Mouse (Mus musculus): ENCODE measurements around the gene Krtap19-5. TPM values are rescaled to one million over a fixed set of nuclear protein-coding genes. Genes with fewer than 3 reads are reported as not detected.

Krtap19-5 gene
- not detected in 2 replicates for polyA plus RNA-seq (2012; ENCODE audit: insufficient read depth, insufficient read length, missing spikeins)

- TF ChIP-seq POLR2A (IDR thresholded peaks at IDR 0.05; ENCODE audit: borderline replicate concordance, low read depth, low read length) = no peak
- no peak within 1 kb of the TSS for H3K4me3 ChIP-seq (ENCODE audit: insufficient read depth, low read length)
- H3K27ac ChIP-seq (ENCODE audit: insufficient read depth, low read depth, low read length) = no peak within 1 kb of the TSS
- H3K4me1 ChIP-seq (ENCODE audit: control insufficient read depth, insufficient read depth, low read length) = no peaks in the 10 kb centered on the region
Observed at GRCm38 (mm10) chr16:88896357-88896756, at the start of gene Krtap19-5. Krtap19-5 (minus strand) TSS chr16:88896457.

GRCm38 (mm10) chr16:88941106-88941505 lies 44.8 kb upstream of the Krtap19-5 start:
- Histone ChIP-seq H3K4me3 (ENCODE audit: insufficient read depth, low read length) (no peak overlapping the region), H3K27ac (ENCODE audit: insufficient read depth, low read depth, low read length) (no peak overlapping the region), H3K4me1 (ENCODE audit: control insufficient read depth, insufficient read depth, low read length) (no peaks in the 10 kb centered on the region)
- no peak for TF ChIP-seq POLR2A (IDR thresholded peaks at IDR 0.05; ENCODE audit: borderline replicate concordance, low read depth, low read length)
- no peak for TF ChIP-seq CTCF (IDR thresholded peaks at IDR 0.05; ENCODE audit: low read depth, low read length)

GRCm38 (mm10) chr16:88938252-88938651 lies 42.0 kb upstream of the Krtap19-5 start:
- H3K27ac ChIP-seq (ENCODE audit: insufficient read depth, low read depth, low read length) = no peak overlapping the region
- no peak for TF ChIP-seq CTCF (IDR thresholded peaks at IDR 0.05; ENCODE audit: low read depth, low read length)
- no peak for TF ChIP-seq POLR2A (IDR thresholded peaks at IDR 0.05; ENCODE audit: borderline replicate concordance, low read depth, low read length)
- no peaks in the 10 kb centered on the region for H3K4me1 ChIP-seq (ENCODE audit: control insufficient read depth, insufficient read depth, low read length)
- no peak overlapping the region for H3K4me3 ChIP-seq (ENCODE audit: insufficient read depth, low read length)

- TF ChIP-seq POLR2A (IDR thresholded peaks at IDR 0.05; ENCODE audit: borderline replicate concordance, low read depth, low read length) = no peak
- no peak for TF ChIP-seq CTCF (IDR thresholded peaks at IDR 0.05; ENCODE audit: low read depth, low read length)
- H3K4me1 ChIP-seq (ENCODE audit: control insufficient read depth, insufficient read depth, low read length) = no peaks in the 10 kb centered on the region
- no peak within 1 kb of the TSS for H3K4me3 ChIP-seq (ENCODE audit: insufficient read depth, low read length)
- H3K27ac ChIP-seq (ENCODE audit: insufficient read depth, low read depth, low read length) = no peak within 1 kb of the TSS
Observed at GRCm38 (mm10) chr16:88932165-88932564, 35.9 kb upstream of the Krtap19-5 start, which contains the start of gene Krtap19-9b. Krtap19-9b (minus strand) TSS chr16:88932265.

- H3K27ac ChIP-seq (ENCODE audit: insufficient read depth, low read depth, low read length) = no peak overlapping the region
- no peak overlapping the region for H3K4me3 ChIP-seq (ENCODE audit: insufficient read depth, low read length)
- TF ChIP-seq CTCF (IDR thresholded peaks at IDR 0.05; ENCODE audit: low read depth, low read length) = no peak
- TF ChIP-seq POLR2A (IDR thresholded peaks at IDR 0.05; ENCODE audit: borderline replicate concordance, low read depth, low read length) = no peak
- H3K4me1 ChIP-seq (ENCODE audit: control insufficient read depth, insufficient read depth, low read length) = no peaks in the 10 kb centered on the region
Observed at GRCm38 (mm10) chr16:88886870-88887269, 9.4 kb downstream of the Krtap19-5 start.

GRCm38 (mm10) chr16:88884989-88885388 lies 11.3 kb downstream of the Krtap19-5 start, which contains the start of gene Krtap19-4:
Krtap19-4 (minus strand) TSS chr16:88885089.
- TF ChIP-seq CTCF (IDR thresholded peaks at IDR 0.05; ENCODE audit: low read depth, low read length) (no peak), POLR2A (IDR thresholded peaks at IDR 0.05; ENCODE audit: borderline replicate concordance, low read depth, low read length) (no peak)

GRCm38 (mm10) chr16:88877938-88878337 lies 18.3 kb downstream of the Krtap19-5 start, which contains the start of gene Krtap19-3:
Krtap19-3 (minus strand) TSS chr16:88878038.
- TF ChIP-seq CTCF (IDR thresholded peaks at IDR 0.05; ENCODE audit: low read depth, low read length) (no peak), POLR2A (IDR thresholded peaks at IDR 0.05; ENCODE audit: borderline replicate concordance, low read depth, low read length) (no peak)
- Histone ChIP-seq H3K4me1 (ENCODE audit: control insufficient read depth, insufficient read depth, low read length) (no peaks in the 10 kb centered on the region), H3K27ac (ENCODE audit: insufficient read depth, low read depth, low read length) (no peak within 1 kb of the TSS), H3K4me3 (ENCODE audit: insufficient read depth, low read length) (no peak within 1 kb of the TSS)

More at GRCm38 (mm10) chr16:88884989-88885388, 11.3 kb downstream of the Krtap19-5 start, which contains the start of gene Krtap19-4:
- Histone ChIP-seq H3K27ac (ENCODE audit: insufficient read depth, low read depth, low read length) (no peak within 1 kb of the TSS), H3K4me1 (ENCODE audit: control insufficient read depth, insufficient read depth, low read length) (no peaks in the 10 kb centered on the region), H3K4me3 (ENCODE audit: insufficient read depth, low read length) (no peak within 1 kb of the TSS)

- no peak within 1 kb of the TSS for H3K4me3 ChIP-seq (ENCODE audit: insufficient read depth, low read length)
- TF ChIP-seq CTCF (IDR thresholded peaks at IDR 0.05; ENCODE audit: low read depth, low read length) (no peak), POLR2A (IDR thresholded peaks at IDR 0.05; ENCODE audit: borderline replicate concordance, low read depth, low read length) (no peak)
- no peaks in the 10 kb centered on the region for H3K4me1 ChIP-seq (ENCODE audit: control insufficient read depth, insufficient read depth, low read length)
- H3K27ac ChIP-seq (ENCODE audit: insufficient read depth, low read depth, low read length) = no peak within 1 kb of the TSS
Observed at GRCm38 (mm10) chr16:88874169-88874568, 22.1 kb downstream of the Krtap19-5 start, which contains the start of gene Krtap19-2. Krtap19-2 (minus strand) TSS chr16:88874269.

GRCm38 (mm10) chr16:88869311-88869710 lies 26.9 kb downstream of the Krtap19-5 start, which contains the start of gene Krtap19-1:
Krtap19-1 (minus strand) TSS chr16:88869411.
- Histone ChIP-seq H3K4me3 (ENCODE audit: insufficient read depth, low read length) (no peak within 1 kb of the TSS), H3K27ac (ENCODE audit: insufficient read depth, low read depth, low read length) (no peak within 1 kb of the TSS), H3K4me1 (ENCODE audit: control insufficient read depth, insufficient read depth, low read length) (no peaks in the 10 kb centered on the region)
- TF ChIP-seq CTCF (IDR thresholded peaks at IDR 0.05; ENCODE audit: low read depth, low read length) (no peak), POLR2A (IDR thresholded peaks at IDR 0.05; ENCODE audit: borderline replicate concordance, low read depth, low read length) (no peak)

GRCm38 (mm10) chr16:88864887-88865407 lies 31.3 kb downstream of the Krtap19-5 start:
- no peak for TF ChIP-seq POLR2A (IDR thresholded peaks at IDR 0.05; ENCODE audit: borderline replicate concordance, low read depth, low read length)
- no peak for TF ChIP-seq CTCF (IDR thresholded peaks at IDR 0.05; ENCODE audit: low read depth, low read length)

More at GRCm38 (mm10) chr16:88864887-88865407, 31.3 kb downstream of the Krtap19-5 start:
- Histone ChIP-seq H3K4me3 (ENCODE audit: insufficient read depth, low read length) (no peak overlapping the region), H3K4me1 (ENCODE audit: control insufficient read depth, insufficient read depth, low read length) (no peaks in the 10 kb centered on the region), H3K27ac (ENCODE audit: insufficient read depth, low read depth, low read length) (no peak overlapping the region)
